Mouse (Mus musculus) small intestine, adult 2 months (tissue): ENCODE results near the gene Synpo2l.

Experiments
- CTCF ChIP-seq: fragments of 200-500 bp; IDR thresholded peaks from 2 replicates; pipeline ENCODE4 v1.5.1; 2012; ENCODE audit warnings: low read depth, mild to moderate bottlenecking, control low read depth, inconsistent platforms, low read length, moderate library complexity, mixed read lengths; ENCODE audit not compliant: insufficient replicate concordance, insufficient read length; ENCODE audit errors: extremely low read depth
- POLR2A ChIP-seq: fragments of 200-500 bp; IDR thresholded peaks from 2 replicates; pipeline ENCODE4 v1.6.1; 2012; ENCODE audit warnings: low read depth, mild to moderate bottlenecking, control low read depth, inconsistent platforms, low read length, moderate library complexity

GRCm38 (mm10) chr14:20695761-20696520, 27.8 kb upstream of the Synpo2l start:
- TF ChIP-seq CTCF (no peak), POLR2A (0 out of 2 replicates have a peak, but pooled peaks have one; percentile 2)
